Mouse (Mus musculus) lung, embryonic 14.5 days (tissue): ENCODE data around the gene Prr18. TPM values are rescaled to one million over a fixed set of nuclear protein-coding genes. Genes with fewer than 3 reads are reported as not detected.

Experiments used
- ATAC-seq: fragments of 200-750 bp; cut with Nextera tagmentation; 2 replicates; pipeline ENCODE4 v1.8.0; 2017; ENCODE audit warnings: mild to moderate bottlenecking, moderate TSS enrichment, moderate library complexity; ENCODE audit not compliant: insufficient read depth
- DNase-seq: peaks from one replicate; pipeline ENCODE4 v3.0.0-alpha.2; 2015
- H3K27ac ChIP-seq: fragments of 300-500 bp; sonication (generic); 2 replicates; pipeline ENCODE4 v1.5.1; 2014; ENCODE audit warnings: low read depth, mild to moderate bottlenecking, moderate library complexity
- H3K27me3 ChIP-seq: fragments of 300-500 bp; sonication (generic); 2 replicates; pipeline ENCODE4 v1.6.1; 2014; ENCODE audit warnings: low read length, control low read depth; ENCODE audit not compliant: insufficient read depth
- H3K36me3 ChIP-seq: fragments of 300-500 bp; sonication (generic); 2 replicates; pipeline ENCODE4 v1.6.1; 2014; ENCODE audit warnings: control low read depth; ENCODE audit not compliant: insufficient read depth
- H3K4me1 ChIP-seq: fragments of 300-500 bp; sonication (generic); 2 replicates; pipeline ENCODE4 v1.6.1; 2014; ENCODE audit warnings: antibody characterized with exemption, control low read depth; ENCODE audit not compliant: insufficient read depth
- H3K4me2 ChIP-seq: fragments of 300-500 bp; sonication (generic); 2 replicates; pipeline ENCODE4 v1.6.1; 2014; ENCODE audit warnings: mild to moderate bottlenecking
- H3K4me3 ChIP-seq: fragments of 300-500 bp; sonication (generic); 2 replicates; pipeline ENCODE4 v1.5.1; 2014; ENCODE audit warnings: low read depth, low read length
- H3K9ac ChIP-seq: fragments of 300-500 bp; sonication (generic); 2 replicates; pipeline ENCODE4 v1.6.1; 2014
- H3K9me3 ChIP-seq: fragments of 300-500 bp; sonication (generic); 2 replicates; pipeline ENCODE4 v1.6.1; 2016; ENCODE audit warnings: low read depth, low read length, control low read depth
- CTCF ChIP-seq: IDR thresholded peaks from 2 replicates; pipeline ENCODE4 v1.5.1; 2016; ENCODE audit warnings: antibody characterized with exemption, low read depth
- WGBS: fragments of 180-500 bp; shearing (Covaris S2); extraction: QIAGEN DNeasy Blood & Tissue Kit; methylation state at CpG from one replicate; pipeline ENCODE4 v1.1.7; 2014; 5-methylcytosine and 5-hydroxymethylcytosine counted together
- polyA plus RNA-seq: library from polyadenylated mRNA; unstranded; fragments of >200 nt; fragmentation: Nextera tagmentation; extraction: Ambion mirVana; gene quantifications from 2 replicates; pipeline ENCODE4 v1.2.1, GENCODE M21; 2014

Prr18 gene
- polyA plus RNA-seq, 1 experiment from 2014 or later: 2.1 TPM

- Histone ChIP-seq H3K4me1 (peaks cover 10% of the 10 kb centered on the region), H3K4me2 (no peak overlapping the region), H3K4me3 (no peak overlapping the region), H3K36me3 (no peaks in the 10 kb centered on the region), H3K27ac (no peak overlapping the region), H3K9ac (no peak overlapping the region), H3K9me3 (no peaks in the 10 kb centered on the region), H3K27me3 (no peaks in the 10 kb centered on the region)
- no peak for ATAC-seq
- WGBS: 28% methylated on average over 13 of the region's 13 CpGs
- TF ChIP-seq CTCF: no peak
- no peak for DNase-seq
Measured at GRCm38 (mm10) chr17:8370634-8371229, 33.5 kb downstream of the Prr18 start.

- Histone ChIP-seq H3K4me1 (peaks cover 10% of the 10 kb centered on the region), H3K27ac (peak overlapping the region; percentile 86), H3K9ac (peak overlapping the region; percentile 41), H3K4me2 (peak overlapping the region; percentile 72), H3K36me3 (no peaks in the 10 kb centered on the region), H3K27me3 (no peaks in the 10 kb centered on the region), H3K4me3 (peak overlapping the region; percentile 10; the same call in 1 of the 2 replicates), H3K9me3 (no peaks in the 10 kb centered on the region)
- no peak for TF ChIP-seq CTCF
- DNase-seq (peak; percentile 88), ATAC-seq (peak; percentile 91)
- 0% methylated on average over 7 of the region's 7 CpGs for WGBS
Measured at GRCm38 (mm10) chr17:8371834-8372233, 34.6 kb downstream of the Prr18 start.

GRCm38 (mm10) chr17:8372286-8373046, 35.2 kb downstream of the Prr18 start:
- ATAC-seq (peak; percentile 62), DNase-seq (peak; percentile 92)
- Histone ChIP-seq H3K9me3 (no peaks in the 10 kb centered on the region), H3K4me1 (peaks cover 10% of the 10 kb centered on the region), H3K27ac (peak overlapping the region; percentile 86), H3K36me3 (no peaks in the 10 kb centered on the region), H3K4me3 (peak overlapping the region; percentile 10), H3K9ac (peak overlapping the region; percentile 41), H3K27me3 (no peaks in the 10 kb centered on the region), H3K4me2 (peak overlapping the region; percentile 72)
- WGBS: 1% methylated on average over 18 of the region's 18 CpGs
- peak; percentile 89 for TF ChIP-seq CTCF

GRCm38 (mm10) chr17:8377298-8377697, 40.0 kb downstream of the Prr18 start:
- 58% methylated on average over 5 of the region's 5 CpGs for WGBS
- no peak for ATAC-seq
- no peak for TF ChIP-seq CTCF
- Histone ChIP-seq H3K27me3 (no peaks in the 10 kb centered on the region), H3K36me3 (no peaks in the 10 kb centered on the region), H3K9ac (no peak overlapping the region), H3K27ac (no peak overlapping the region), H3K4me1 (peaks cover under 1% of the 10 kb centered on the region; the same call in 1 of the 2 replicates), H3K9me3 (no peaks in the 10 kb centered on the region), H3K4me2 (no peak overlapping the region), H3K4me3 (no peak overlapping the region)
- no peak for DNase-seq

GRCm38 (mm10) chr17:8385441-8385840, 48.2 kb downstream of the Prr18 start:
- H3K4me1 ChIP-seq: no peaks in the 10 kb centered on the region
- H3K9ac ChIP-seq: no peak overlapping the region
- DNase-seq (no peak), ATAC-seq (no peak)
- no peaks in the 10 kb centered on the region for H3K36me3 ChIP-seq
- no peaks in the 10 kb centered on the region for H3K9me3 ChIP-seq
- 93% methylated on average over 2 of the region's 2 CpGs for WGBS
- no peak overlapping the region for H3K4me2 ChIP-seq
- peaks cover 30% of the 10 kb centered on the region for H3K27me3 ChIP-seq
- H3K4me3 ChIP-seq: no peak overlapping the region
- no peak overlapping the region for H3K27ac ChIP-seq
- no peak for TF ChIP-seq CTCF

GRCm38 (mm10) chr17:8388463-8388862, 51.2 kb downstream of the Prr18 start:
- DNase-seq: peak; percentile 64
- no peak for ATAC-seq
- Histone ChIP-seq H3K36me3 (no peaks in the 10 kb centered on the region), H3K4me2 (no peak overlapping the region), H3K4me3 (no peak overlapping the region), H3K27ac (no peak overlapping the region), H3K9ac (no peak overlapping the region), H3K4me1 (no peaks in the 10 kb centered on the region), H3K9me3 (no peaks in the 10 kb centered on the region), H3K27me3 (peaks cover 46% of the 10 kb centered on the region)
- peak; percentile 65 for TF ChIP-seq CTCF
- WGBS: 2% methylated on average over 13 of the region's 13 CpGs
